Mouse (Mus musculus): ENCODE measurements around the gene Abhd2.

The Abhd2 gene

DNA sequence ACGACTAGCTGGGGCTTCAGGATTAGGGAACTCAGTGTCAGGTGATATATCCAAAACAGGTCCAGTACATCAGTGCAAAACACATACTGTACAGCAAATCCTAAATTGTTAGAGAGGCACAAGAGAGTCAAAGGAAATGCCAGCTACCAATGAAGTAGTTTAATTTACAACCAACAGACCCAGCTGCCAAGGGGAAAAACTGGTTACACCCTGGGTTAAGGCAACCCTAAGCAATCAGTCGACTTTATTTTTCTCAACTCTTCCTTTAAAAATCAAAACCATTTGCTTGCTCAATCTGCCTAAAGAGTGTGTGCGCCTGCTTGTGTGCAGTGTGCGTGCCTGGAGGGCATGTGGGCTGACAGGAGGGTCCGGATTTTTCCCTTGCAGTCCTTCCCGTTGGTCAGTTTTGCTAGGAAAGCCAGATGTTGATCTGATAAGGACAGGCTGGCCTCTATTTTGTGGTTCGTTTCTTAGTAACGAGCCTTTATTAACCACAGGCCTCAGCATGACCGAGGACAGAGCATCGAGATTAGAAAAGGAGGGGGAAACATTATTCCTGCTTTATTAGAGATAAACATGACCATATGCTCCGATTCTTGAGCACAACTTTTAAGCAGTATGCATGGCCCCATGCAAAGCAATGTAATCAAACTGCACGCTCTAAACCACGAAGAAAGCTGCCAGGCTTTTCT is 45.3 kb downstream of the Abhd2 start:
- no peak for DNase-seq (ENCODE audit: low read depth, low spot score)

DNA sequence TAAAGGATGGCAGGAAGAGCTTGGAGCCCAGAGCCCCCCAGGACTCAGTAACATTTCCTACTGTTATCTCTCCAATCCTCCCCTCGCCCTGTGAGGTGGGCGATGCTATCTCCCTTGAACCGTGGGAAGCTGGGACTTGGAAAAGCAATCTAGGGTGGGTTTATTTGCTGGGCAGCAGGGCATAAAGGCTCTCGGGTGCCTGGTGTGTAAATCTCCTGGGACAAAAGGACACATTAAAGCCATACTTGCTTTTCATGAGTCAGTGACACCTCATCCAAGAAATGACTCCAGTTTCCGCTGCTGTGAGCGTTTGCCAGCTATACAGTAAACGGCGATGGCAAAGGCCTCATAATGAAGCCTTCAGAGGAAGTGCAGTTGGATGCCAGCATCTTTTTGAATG is 50.9 kb downstream of the Abhd2 start:
- no peak for DNase-seq (ENCODE audit: low read depth, low spot score)

DNA sequence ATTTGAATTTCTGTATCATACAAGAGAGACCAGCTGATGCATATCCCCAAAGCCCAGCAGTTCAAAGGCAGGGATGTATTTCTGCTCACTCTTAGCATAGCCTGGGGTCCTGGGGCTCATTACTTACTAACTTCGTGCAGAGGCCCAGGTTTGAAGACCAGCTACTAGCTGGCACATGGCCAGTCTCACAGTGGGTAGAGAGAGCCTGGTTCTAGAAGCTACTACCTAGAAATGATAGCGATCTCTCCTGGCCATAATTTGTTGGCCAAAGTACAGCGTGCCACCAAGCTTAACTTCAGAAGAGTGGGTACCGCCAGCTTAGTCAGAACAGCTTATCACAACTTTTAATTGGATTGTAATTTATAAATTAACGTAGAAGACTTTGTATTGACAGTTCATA is 55.8 kb downstream of the Abhd2 start:
- DNase-seq (ENCODE audit: low read depth, low spot score): no peak

DNA sequence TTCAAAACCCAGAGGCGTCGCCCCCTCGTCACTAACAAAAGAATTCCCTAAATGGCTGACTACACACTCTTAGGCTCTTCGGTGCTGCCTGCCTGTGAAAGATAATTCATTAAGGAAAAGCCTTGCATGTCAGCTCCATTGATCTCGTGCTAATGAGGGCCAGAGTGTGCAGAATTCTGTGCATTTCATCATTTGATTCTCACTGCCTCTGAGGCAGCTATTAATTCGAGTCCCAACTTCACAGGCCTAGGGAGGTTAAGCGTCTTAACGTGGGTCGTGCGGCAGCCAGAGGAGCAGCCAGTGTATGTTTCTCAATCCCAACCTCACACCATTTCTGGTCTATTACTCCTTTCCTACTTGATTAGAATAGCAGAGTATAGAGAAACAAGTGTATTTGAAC is 58.2 kb downstream of the Abhd2 start:
- no peak for DNase-seq (ENCODE audit: low read depth, low spot score)

DNA sequence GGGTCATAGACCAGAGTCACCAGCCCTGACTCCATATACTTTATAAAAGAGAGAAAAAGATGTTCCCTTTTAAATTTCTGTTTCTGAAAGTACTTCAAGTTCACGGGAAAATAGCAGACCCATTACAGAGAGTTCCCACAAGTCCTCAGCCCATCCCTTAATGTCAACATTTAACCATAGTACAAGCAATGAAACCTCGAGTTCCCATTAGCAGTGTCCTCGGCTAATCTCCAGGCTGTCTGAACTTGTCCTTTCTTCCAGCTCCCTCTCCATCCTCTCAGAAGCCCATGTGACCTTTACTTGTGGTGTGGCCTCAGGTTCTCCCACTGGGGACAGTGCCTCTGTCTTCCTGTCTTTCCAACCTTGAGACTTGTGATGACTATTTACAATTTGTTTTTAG is 60.4 kb downstream of the Abhd2 start:
- no peak for DNase-seq (ENCODE audit: low read depth, low spot score)

DNA sequence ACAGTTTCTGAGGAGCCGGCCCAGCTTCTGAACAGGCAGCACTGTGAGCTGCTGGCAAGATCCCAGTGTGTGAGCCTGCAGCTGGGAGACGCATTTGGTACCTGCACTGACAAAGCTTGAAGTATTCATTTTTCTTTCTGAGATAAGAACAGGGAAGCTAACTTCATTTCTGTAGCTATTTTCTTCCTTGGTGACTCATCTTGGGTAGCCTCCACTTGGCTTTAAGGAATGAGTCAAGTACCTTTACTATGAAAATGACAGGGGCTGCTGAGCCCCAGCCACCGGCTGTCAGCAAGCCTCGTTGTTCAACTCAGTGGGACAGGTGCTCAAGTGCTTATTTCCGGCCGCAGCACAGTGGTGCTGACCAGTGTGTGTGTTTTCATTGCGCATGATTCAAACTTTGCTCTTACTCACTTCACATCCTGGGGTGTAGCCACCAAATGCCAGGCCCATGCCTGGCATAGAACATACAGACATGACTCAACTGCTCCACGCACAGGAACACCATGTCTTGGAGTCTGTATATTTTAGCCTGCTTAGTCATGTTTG is 63.4 kb downstream of the Abhd2 start:
- DNase-seq (ENCODE audit: low read depth, low spot score): no peak

DNA sequence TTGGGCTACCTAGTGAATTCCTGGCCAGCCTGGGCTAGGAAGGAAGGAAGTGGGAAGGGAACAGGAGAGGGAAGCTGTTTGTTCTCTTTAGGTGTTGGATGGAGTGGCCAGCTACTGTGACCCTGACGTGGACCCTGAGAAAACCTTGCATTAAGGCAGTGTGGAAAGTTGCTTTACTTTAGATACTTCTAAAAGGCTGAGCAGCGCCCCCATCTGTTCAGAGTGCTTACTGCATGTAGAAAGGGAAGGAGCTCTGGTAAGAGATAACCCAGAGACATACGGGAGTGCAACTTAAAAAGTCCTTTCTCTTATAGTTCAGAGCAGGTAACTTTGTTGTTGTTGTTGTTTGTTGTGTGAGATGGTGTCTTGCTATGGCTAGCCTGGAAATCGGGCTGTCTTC is 72.9 kb downstream of the Abhd2 start:
- DNase-seq (ENCODE audit: low read depth, low spot score): peak; percentile 18

DNA sequence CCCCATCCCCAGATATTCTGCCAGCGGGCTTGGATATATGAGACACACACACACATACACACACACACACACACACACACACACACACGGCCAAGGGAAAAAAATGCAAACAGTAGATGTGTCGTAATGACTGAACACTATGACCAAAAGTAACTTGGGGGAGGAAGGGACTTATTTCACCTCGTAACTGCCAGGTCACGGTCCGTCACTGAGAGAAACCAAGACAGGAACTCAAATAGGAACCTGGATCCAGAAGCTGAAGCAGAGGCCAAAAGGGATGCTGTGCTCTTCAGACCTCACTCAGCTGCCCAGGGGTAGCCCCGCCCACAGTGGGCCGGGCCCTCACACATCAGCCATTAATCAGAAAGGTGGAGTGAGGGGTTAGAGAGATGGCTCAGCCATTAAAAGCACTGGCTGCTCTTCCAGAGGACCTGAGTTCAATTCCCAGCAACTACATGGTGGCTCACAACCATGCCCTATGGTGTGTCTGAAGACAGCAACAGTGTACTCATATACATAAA is 73.6 kb downstream of the Abhd2 start:
- no peak for DNase-seq (ENCODE audit: low read depth, low spot score)

DNA sequence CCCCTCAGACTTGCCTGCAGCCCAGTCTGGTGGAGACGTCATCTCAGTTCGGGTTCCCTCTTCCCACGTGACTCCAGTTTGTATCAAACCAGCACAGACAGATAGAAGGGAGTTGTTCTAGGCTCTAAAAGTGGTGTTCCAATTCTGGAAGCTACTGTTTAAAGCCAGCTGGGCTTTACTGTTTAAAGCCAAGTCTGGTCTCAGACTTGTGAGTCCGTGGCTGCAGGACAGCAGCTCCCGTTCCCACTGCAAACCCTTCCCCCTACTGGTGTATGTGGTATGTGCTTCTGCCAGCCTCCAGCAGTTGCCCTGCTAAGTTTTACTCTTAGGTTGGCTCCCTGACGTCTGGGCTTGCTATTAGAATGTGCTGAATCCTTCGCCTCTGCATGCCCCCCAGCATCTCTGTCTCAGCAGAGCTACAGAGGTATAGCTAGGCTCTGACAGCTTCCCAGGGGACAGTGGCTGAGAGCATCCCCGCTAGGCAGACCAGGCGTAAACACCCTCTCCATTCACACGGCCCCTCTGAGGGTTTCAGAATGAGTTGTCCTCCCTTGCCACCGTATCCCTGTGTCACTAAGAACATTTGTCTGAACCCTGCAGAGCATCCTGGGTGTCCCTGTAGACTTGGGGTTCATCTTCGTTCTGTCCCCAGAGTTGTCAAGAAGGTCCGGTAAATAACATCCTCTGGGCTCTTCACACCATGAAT is 74.3 kb downstream of the Abhd2 start:
- no peak for DNase-seq (ENCODE audit: low read depth, low spot score)

DNA sequence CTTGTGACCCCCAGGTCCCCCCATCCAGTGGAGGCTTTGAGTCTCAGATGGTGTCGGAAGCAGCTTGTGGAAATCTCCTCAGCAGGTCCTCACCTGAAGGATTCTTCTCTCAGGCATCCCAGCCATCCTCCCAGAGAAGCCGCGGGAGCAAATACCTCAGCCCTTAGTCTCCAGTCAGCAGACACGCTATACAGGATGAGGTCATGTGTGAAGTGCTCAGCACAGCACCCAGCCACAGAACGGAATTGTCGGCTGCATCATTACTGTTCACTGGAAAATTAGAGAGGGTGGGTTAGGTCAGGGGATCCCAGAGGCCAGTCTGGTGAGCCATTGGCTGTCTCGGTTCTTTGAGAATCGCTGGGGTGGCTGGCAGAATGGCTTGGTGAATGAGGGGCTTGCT is 75.8 kb downstream of the Abhd2 start:
- no peak for DNase-seq (ENCODE audit: low read depth, low spot score)

DNA sequence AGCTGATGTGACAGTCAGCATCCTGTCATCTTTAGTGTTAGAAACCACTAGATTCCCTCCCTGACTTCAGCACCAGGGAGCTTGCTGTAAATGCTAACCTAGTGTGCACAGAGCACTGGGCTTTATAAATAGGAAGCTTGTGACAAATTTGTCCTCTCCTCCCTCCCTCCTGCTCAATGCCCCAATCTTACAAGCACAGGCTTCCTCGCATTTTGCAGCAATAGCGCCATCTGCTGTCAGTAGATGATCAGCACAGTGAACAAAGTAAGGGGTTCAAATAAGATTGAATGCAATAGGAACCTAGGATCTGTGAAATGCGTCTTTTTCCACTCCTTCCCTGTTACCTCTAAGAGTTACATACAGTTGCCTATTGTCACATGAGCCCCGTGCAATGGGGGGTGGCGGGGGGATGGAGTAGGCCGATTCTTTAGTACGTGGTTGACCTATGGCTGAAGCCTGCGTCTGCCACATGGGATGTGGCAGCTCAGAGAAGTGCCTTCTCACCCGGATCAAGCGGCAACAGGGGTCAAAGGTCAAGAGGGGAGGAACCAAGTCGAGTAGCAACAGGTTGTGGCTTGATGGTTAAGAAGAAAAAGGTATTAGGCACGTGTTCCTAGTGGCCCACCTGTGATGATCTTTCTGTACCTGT is 76.9 kb downstream of the Abhd2 start:
- DNase-seq (ENCODE audit: low read depth, low spot score): peak; percentile 38

DNA sequence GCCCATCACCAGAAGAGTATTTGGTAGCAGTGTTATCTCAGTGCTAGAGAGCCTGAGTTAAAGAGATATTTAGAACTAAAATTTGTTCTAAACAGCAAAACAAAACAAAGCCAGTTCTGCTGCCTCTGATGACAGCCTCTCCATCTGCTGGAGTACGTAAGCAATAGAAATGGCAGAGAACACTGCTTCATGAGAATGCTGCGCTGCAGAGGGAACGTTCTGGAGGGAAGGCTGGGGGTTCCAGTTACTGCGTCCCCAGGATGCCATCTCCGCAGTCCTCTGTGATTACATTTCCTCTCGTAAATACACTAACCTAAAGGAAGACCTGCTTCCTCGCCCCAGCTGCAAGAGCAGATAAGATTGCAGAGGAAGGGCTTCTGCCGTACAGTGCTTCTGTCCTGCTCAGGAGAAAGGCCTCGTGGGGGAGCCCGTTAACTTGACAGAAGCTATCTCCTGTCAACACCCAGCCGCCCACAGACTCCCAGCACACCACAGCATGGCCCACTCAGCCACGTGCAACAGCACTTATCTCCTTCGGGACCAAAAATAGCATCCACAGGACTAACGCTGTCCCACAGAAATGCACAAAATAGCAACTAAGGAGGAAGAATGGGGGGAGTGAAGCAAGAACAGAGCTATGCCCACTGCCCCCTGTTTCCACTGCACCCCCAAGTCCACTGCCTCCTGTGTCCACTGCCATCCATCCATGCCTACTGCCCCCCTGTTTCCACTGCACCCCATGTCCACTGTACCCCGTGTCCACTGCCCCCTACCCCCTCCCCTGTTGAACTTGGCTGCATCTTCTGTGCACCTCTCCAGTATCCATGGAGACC is 85.6 kb downstream of the Abhd2 start:
- no peak for DNase-seq (ENCODE audit: low read depth, low spot score)

DNA sequence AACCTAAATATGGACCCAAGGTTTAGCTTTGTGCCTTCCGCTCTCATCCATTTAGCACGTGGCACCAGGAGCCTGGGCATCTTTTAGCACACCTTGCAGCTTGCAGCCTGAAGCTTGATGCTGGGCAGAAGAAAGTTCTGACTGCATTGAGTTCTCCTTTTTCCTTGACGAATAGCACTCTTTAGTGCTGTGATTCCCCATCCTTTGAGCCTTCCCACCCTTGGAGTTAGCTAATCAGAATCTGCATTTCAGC is 86.1 kb downstream of the Abhd2 start:
- DNase-seq (ENCODE audit: low read depth, low spot score): no peak

DNA sequence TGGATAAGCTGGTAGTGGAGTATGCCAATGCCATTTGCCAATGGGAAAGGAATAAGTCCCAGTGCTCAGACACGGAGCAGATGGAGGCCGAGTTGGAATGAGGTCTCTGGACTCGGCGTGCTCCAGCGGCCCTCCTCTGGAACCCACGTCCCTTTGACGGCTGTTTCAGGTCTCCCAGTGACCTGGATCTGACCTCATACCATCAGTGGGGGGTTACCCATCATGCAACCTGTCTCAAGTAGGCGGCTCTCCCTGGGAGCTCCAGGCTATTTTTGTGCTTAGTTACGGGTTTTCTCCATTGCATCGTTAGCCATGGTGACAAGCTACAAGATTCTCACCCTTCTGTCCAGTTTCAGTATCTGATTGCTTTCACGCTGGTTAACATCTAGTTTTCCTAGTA is 87.1 kb downstream of the Abhd2 start:
- no peak for DNase-seq (ENCODE audit: low read depth, low spot score)

DNA sequence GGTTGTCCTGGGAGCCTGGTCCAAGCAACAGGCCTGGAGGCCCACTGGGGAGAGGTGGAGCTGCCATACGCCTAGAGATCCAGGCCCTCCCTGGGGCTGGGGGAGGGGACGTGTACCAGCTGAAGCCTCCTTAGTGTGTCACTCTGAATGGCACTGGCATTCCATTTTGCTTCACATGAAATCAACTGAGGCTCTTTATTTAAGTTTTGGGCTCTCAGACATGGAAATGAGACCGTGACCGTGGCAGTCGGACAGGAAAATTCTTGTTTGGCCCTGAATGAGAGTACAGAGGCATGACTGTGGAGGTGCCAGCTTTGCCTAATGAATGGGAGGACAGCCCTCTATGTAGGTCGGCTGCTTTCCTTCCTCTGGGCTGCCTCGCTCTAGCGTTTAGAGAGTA is 89.2 kb downstream of the Abhd2 start:
- DNase-seq (ENCODE audit: low read depth, low spot score): no peak

DNA sequence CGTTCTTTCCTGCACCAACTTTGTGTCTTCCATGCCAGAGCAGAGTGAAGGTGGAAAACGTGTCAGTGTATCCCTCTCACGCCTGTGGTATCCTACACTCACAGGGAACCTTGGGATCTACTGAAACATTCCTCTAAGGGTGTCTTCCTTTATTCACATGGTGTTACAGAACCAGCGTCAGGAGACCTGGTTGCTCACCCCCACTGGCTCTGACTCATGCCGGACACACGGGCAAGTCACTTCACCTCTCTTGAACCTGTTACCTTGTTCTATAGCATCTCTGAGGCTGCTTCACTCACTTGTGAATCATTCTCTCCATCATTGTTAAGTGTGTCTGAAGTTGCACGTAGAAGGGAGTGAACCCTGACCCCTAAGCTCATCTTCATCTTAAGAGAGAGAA is 89.8 kb downstream of the Abhd2 start:
- no peak for DNase-seq (ENCODE audit: low read depth, low spot score)

DNA sequence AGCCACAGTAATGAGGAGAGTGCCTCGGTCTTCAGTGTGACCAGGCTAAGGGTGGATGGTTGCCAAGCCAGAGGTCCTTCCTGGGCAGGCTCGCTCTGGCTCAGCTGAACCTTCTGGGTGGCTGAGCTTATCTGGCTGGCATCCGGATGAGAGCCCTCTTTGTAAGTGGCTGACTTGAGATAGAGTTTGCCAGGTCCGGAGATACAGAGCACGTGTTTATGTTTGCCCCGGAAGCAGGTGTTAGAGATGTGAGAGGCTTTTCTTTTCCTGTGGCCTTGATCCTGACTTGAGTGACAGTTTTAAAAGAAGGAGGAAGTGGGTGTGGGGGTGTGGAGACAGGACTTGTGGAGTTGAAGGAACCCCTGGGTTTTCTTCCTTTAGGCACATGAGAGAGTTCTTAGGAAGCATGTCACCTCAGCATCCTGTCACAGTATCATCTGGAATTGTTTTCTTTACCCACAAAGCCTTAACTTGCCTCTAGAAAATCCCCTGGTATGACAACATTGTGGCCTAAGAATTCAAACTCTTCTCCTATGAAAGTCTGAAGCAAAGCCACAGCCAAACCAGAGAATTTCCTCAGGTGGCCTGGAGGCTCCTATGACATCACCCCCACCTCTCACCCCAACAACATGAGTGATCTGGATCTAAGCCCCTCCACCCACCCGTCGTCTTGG is 90.5 kb downstream of the Abhd2 start:
- no peak for DNase-seq (ENCODE audit: low read depth, low spot score)

DNA sequence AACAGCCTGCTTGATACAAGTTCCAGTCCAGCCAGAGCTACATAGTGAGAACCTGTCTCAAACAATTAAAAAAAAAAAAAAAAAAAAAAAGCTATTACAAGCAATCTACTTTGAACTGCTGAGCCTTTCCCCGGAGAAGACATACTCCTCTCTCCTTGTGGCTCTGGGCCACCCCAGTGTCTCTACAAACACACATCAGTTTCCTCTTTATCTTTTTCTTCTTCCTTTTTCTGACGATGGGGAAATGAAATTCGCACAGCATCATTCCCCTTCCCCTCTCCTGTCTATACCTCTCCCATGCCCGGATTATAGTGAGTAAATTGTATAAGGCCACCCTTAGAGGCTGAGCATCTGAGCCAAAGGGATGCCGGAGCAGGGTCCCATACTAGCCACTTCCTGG is 95.7 kb downstream of the Abhd2 start:
- no peak for DNase-seq (ENCODE audit: low read depth, low spot score)

DNA sequence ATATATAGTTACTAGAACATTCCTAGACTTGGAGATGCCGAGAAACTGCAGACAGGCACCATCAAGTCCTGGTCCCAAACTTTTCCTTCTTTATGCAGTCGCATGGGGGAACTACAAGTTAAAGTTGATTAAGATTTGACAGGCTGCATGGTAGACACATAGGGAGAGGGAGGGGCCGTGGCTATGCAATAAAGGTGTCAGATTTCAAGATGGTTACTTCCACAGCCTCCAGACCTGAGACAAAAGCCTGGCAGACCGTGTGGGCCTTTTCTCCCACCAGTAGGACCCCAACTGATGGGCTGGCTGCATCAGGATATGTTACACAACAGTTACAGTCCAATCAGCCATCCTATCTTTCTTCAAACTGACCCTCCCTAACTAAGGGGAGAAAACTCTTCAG is 96.4 kb downstream of the Abhd2 start:
- no peak for DNase-seq (ENCODE audit: low read depth, low spot score)

DNA sequence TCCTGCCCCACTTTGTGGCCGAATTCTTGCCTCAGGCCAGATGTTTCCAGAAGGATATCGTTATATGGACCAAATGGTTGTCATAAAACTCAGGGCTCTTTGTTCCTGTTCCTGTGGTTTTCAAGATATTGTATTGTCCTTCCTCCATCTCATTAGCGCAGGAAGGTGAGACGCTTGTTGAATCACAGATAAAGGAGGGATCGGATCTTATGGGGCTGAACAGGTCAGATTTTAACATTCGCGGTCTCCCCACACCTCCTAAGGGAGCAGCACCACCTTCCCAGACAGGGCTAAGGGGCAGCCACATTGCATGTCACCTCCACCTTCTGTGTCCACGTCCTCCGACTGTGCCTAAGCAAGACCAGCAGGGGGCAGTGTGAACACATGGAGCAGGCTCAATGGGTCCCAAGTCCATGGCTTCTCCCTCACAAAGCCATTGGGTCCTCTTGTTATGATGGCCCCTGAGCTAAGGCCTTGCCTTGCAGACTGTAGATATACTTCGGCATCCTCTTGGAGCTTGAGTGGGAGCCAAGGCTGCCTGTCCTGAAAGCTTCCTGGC is 98.4 kb downstream of the Abhd2 start:
- no peak for DNase-seq (ENCODE audit: low read depth, low spot score)

DNA sequence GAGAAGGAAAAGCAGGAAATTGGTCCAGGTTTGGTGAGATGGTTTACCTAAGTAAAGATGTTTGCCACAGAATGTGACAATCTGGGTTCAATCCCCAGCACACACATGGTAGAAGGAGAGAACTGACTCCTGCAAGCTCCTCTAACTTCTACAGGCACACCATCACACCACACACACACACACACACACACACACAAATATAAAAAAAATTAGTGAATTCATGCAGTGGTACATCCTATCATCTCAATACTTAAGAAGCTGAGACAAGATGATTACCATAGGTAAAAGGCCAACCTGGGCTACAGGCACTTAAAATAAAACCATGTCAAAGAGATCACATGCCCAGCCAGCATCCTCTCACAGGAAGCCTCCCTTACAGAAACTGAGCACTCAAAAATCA is 101.0 kb downstream of the Abhd2 start:
- DNase-seq (ENCODE audit: low read depth, low spot score): no peak

Data from WW6 (cell line).